Mouse (Mus musculus): Measurements from ENCODE around the gene Dcaf10.

GRCm38 (mm10) chr4:45342286-45343155 lies 620 bp downstream of the Dcaf10 start, which contains the start of gene Exosc3:
- 0 out of 2 replicates have a peak, but pooled peaks have one; percentile 5 for TF ChIP-seq POLR2A (IDR thresholded peaks at IDR 0.05; ENCODE audit: borderline replicate concordance, extremely low read depth, low read depth, low read length)
- no peak for TF ChIP-seq CTCF (IDR thresholded peaks at IDR 0.05; ENCODE audit: insufficient read depth, low read length)

Measured in lung, adult 2 months (tissue).